Mouse (Mus musculus): Measurements from ENCODE around the gene Bend3. TPM values are rescaled to one million over a fixed set of nuclear protein-coding genes. Genes with fewer than 3 reads are reported as not detected.

The Bend3 gene
- total RNA-seq, 2 experiments from 2014 or later = 0.84 to 1.5 TPM

DNA sequence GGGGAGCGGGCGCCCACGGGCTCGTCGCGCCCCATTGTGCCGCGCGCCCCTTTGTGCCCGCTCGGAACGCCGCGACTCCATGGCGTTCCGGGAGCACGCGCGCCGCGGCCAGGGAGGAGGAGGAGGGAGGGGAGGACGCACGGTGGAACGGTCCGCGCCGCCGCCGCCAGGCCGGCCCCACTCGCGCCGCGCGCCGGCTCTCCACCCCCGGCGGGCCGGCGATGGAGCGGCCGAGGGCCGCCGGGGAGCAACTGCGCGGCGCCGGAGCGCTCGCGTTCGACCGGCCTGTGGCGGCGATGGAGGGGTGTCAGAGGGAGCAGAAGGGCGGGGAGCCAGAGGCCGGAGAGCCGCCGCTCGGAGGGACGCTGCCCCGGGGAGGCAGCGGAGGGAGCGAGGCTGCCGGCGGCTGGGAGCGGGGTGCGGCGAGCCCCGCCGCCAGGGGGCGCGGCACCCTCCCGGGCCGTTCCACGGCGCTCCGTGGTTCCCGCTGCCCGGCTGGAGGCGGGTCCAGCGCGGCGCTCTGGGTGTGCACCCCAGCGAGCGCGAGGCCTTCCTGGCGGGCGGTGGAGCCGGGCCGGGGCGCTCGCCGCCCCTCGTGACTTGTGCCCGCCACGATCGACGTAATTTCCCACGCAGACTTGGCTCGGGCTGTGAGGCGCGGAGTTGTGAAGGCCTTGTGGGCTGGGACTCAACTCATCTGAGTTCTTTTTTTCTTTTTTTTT, 966 bp downstream of the Bend3 start:
- ATAC-seq (ENCODE audit: poor library complexity, severe bottlenecking) = peak; percentile 95

DNA sequence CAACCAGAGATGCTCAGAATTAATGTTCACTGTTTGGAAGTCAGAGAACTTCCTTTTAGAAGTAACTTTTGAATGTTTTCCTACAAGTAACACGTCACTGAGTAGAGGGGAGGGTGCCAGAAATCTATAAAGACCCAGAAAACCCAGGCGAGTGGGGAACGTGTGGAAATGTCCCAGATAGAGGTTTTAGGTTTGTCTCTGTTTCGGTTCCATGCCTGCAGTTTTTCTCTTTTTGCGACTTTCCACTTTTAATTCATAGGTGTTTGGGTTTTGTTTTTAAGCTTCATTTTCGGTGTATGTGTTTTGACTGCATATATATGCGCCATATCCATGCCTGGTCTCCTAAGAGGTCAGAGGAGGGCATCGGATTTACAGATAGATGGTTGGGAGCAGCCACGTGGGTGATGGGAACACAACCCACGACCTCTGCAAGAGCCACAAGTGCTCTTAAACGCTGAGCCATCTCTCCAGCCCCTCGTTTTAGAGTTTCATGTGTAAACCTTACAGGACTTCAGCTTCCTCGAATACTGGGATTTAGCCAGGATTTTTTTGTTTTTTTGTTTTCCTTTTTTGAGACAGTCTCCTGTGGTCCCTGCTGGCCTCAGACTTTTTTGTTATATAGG, 1.7 kb downstream of the Bend3 start:
- no peak for ATAC-seq (ENCODE audit: poor library complexity, severe bottlenecking)

DNA sequence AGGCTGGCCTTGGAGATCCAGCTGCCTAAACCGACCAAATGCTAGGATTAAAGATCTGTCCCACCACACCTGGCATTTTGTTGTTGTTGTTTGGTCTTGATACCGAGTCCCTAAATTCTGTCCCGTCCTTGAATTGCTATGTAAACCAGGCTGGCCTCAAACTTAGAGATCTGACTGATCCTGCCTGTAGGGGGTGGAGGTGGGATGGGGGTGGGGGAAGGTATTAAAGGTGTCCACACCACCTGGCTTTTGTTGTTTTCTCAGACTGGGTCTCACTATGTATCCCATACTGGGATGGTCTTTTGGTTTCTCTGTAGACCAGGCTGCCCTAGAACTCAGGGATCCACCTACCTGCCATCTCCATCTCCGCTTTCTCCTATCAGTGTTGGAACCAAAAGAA, 2.5 kb downstream of the Bend3 start:
- no peak for ATAC-seq (ENCODE audit: poor library complexity, severe bottlenecking)

DNA sequence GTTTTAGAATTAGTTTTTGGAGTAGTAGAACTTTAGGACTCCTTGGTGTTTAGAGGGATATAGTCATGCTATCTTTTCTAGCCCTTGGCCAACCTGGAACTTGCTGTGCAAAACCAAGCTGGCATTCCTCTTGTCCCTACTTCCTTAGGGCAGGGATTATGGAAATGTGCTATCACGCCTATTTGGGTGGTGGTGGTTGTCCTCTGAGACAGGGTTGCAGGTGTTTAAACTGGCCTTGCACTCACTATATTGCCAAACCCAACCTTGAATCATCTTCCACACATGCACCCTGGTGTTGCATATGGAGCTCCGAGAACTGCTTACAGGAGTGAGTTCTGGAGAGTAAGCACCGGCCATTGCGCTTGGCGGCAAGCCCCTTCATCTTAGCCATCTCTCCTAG, 3.4 kb downstream of the Bend3 start:
- no peak for ATAC-seq (ENCODE audit: poor library complexity, severe bottlenecking)

DNA sequence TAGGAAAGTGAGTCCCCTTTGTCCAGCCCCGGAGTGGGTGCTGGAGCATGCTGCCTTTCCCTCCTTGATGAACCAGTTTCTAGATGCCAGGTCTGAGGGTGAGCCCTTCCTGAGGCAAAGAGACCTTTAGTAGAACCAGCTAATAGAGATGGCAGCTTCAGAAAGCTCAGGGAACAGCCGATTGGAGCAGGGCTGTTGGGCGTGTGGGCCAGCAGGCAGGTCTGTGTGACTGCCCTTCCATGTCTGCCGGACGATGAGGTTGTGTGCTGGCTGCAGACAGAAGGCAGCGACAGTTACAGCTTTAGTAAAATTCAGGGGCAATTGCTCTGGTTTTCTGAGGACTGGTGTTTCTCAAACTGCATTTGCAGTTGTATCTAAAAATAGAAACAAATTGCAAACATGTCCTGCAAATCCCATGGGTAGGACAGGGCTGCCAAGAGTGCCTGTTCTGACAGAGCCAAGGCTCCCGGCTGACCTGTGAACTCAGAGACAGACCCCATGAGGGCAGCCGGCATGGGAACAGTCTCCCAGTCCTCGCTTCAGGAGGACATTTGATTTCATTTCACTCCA, 4.9 kb downstream of the Bend3 start:
- ATAC-seq (ENCODE audit: poor library complexity, severe bottlenecking) = no peak

DNA sequence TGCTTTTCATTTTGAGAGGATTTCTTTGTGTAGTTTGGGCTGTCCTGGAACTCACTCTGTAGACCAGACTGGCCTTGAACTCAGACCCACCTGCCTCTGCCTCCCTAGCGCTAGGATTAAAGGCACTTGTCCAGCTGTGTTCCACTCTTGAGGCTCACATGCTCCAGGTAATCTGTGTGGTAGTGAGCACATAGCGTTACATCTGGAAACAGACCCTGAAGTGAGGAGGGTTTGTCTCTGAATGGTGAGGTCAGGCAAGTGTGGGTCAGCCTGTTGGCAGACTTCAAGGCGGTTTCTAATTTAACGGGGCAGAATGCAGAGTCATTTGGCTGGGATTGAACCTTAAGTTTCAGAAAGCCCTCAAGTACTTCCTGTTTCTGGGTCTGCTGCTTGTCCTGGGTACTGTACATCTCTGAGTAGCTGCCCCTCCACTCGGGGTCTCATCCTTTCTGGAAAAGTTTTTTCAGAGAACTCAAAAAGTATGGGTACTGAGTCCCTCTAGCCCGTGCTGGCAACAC, 7.2 kb downstream of the Bend3 start:
- ATAC-seq (ENCODE audit: poor library complexity, severe bottlenecking) = no peak

DNA sequence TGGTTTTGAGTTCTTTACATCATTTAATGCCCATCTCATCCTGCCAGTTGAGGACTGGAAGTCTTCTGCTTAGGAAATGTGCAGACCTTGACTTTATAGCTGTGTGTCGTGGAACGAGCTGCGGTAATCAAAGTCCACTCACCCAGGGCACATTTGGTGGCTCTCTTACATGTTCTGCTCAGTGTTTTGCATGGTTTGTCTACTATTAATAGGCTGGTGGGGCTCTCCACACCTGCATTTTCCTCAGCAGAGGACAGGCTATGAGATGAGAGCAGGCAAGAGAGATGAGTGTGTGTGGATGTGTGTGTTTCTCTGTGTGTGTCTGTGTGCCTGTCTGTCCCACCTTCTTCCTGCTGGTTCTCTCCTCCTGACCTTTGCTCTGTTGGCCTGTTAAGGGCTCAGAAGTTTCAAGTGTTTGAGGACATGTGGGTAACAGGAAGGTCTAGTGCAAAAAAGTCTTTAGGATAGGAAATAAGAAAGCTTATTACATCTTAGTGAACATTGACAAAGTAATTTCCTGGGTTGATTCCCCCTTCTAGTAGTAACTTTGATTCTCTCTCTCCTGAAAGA, 8.9 kb downstream of the Bend3 start:
- no peak for ATAC-seq (ENCODE audit: poor library complexity, severe bottlenecking)

DNA sequence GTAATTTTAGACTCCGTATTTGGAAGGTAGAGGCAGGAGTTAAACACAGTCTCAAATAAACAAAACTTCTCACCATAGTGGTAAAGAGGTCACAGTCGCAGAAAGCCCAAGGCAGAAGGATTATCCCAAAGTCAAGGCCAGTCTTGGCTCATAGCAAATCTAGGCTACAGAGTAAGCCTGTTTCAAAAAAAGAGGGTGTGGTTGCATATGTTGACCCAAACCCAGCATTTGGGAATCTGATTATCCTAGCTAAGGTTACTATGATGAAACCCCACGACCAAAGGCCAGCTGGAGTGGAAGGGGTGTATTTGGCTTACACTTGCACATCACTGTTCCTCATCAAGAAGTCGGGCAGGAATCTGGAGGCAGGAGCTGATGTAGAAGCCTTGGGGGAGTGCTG, 9.6 kb downstream of the Bend3 start:
- no peak for ATAC-seq (ENCODE audit: poor library complexity, severe bottlenecking)

DNA sequence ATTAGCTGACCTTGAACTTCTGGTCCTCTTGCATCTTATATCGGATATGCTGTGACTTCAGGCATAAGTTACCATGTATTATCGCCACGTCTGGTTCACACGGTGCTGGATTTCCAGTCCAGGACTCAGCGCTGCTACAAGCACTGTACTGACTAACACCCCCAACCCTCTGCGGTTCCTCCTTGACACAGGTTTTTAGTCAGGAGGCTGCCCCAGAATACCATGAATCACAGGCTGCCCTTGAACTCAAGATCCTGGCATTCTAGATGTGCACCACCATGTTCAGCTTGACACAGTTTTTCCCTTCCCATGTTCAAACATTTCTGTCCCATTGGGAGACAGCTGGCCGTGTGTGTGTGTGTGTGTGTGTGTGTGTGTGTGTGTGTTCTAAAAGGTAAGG, 10.5 kb downstream of the Bend3 start:
- ATAC-seq (ENCODE audit: poor library complexity, severe bottlenecking) = no peak

DNA sequence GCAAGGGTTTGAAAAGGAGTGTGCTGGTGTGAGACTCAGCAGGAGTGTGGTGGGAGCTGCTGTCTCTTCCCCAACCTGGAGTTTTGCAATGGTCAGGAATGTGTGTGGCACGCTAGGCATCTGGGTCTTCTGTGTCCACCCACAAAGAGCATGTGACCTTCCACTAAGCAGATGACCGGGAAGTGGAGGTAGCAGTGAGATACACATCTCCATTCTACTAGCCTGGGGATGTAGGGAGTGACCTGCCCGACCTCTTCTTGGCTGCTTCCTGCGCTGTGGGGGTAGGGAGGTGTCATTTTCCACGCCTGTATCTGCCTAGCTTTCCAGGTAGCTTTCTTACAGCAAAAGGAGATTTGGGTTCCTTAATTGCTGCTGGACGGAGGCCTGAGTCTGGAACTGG, 10.9 kb downstream of the Bend3 start:
- no peak for ATAC-seq (ENCODE audit: poor library complexity, severe bottlenecking)

DNA sequence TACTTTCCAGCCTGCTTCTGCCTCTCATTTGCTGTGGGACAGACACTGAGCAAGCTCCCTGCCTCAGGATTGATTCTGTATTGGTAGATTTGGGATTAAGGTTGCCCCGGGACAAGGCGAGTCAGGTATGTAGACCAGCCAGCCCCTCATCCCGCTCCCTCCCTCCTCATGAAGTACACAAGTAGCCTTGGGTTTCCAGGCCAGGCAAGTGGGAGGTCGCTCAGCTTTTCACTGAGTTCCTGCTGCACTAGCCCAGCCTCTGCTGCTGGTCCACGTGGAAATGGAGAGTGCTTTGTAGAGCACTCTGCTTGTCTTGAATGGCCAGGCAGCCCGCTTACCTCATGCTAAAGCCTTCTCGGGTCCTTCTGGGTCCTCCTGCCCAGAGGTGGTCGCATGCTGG, 11.4 kb downstream of the Bend3 start:
- ATAC-seq (ENCODE audit: poor library complexity, severe bottlenecking) = no peak

DNA sequence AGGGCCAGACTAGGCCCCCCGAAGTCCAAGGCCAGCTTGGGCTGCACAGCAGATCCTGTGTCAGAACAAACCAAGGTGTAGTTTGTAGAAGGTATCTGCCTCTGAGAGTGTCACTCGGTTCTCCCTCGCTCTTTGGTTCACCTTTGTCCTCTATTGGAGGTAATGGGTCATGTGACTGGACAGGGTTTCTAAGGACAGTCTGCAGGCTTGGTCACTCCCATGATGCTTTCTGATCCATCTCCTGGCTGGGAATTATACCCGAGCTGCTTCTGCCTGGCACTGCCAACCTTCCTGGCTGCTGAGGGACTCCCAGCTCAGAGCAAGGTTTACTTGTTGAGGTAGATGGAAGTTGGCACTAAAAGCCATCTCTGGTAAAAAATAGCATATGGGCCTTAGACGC, 12.2 kb downstream of the Bend3 start:
- ATAC-seq (ENCODE audit: poor library complexity, severe bottlenecking) = no peak

DNA sequence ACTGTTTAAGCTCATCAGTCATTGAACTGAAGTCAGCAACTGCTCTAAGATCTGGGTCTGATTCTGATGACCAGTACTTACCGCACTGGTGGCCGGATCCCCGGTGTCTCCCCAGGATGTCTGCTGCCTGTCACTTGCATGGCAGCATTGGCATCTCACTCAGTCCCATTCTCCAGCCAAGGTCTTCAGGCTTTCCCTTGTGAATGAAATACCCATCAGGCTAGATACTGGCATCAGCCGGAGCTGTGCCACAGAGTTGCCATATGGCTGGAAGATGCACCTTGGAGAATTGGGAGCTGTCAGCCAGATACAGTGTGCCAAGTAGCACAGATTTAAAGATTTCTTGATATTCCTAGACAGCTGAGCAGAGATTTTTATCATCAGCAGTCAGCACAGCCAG, 24.0 kb downstream of the Bend3 start:
- ATAC-seq (ENCODE audit: poor library complexity, severe bottlenecking) = no peak

DNA sequence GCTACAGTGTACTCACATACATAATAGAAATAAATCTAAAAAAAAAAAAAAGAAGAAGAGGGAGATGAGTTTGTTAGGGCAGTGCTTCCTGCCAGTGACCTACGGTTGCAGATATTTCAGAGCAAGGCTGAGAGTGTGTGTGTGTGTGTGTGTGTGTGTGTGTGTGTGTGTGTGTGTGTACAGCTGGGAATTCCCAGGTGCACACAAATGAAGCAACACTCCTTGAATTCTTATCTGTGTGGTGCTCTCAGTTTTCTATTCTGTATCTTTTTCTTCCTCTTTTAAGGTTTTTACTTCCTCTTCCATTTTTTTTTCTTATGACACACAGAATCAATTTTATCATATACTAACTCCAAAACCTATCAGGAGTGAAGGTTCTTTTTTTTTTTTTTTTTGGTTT, 25.7 kb downstream of the Bend3 start:
- 0 out of 2 replicates have a peak, but pooled peaks have one; percentile 24 for ATAC-seq (ENCODE audit: poor library complexity, severe bottlenecking)

DNA sequence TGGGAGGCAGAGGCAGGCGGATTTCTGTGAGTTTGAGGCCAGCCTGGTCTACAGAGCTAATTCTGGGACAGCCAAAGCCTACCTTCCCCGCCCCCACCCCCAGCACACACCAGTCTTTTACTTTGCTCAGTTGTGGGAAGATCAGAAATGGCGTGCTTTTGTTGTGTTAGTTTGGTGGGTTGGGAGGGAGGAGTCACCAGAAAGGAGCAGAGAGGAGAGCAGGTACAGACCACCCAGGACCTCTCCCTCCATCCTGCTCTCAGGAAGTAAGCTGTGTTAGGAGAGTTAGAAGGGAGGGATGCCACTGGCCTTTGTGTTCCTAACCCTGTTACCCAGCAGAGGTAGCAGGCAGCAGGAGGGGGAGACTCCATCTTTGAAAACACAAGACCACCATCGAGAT, 28.4 kb downstream of the Bend3 start:
- ATAC-seq (ENCODE audit: poor library complexity, severe bottlenecking) = no peak

DNA sequence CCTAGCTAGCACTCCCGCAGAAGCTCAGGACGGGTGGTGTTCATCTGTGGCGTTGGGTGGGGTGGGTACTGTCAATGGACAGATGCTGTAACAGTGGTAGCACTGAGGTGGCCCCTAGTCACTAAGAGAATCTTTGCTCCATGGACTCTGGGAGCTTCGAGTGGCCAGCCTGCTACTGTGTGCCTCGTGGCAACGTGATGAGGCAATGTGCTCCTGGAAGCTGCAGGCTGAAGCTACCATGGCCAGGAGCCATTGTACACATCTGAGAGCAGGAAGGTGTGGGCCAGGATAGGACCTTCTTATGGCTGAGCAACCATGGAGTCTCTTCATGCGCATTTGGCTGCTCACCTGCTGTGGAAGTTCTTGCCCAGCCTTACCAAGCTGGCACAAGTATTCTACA, 30.6 kb downstream of the Bend3 start:
- no peak for ATAC-seq (ENCODE audit: poor library complexity, severe bottlenecking)

DNA sequence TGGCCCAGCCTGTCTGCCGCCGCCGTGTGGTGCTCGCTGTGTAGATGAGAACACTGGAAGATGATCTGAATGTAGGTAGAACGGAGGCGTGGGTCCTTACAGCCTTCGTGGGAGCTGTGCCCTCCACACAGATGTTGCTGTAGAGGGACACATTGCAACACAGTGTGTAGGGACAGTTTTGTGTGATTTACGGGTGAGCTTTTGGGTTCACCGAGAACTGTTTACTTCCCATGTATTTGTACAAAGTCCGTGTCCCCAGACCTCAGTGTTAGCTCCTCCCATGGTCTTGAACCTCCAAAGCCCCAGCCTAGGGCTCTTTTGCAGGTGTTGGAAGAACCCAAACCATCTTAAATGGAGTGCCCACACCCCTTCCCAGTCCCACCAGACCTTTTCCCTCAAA, 34.3 kb downstream of the Bend3 start:
- no peak for ATAC-seq (ENCODE audit: poor library complexity, severe bottlenecking)

DNA sequence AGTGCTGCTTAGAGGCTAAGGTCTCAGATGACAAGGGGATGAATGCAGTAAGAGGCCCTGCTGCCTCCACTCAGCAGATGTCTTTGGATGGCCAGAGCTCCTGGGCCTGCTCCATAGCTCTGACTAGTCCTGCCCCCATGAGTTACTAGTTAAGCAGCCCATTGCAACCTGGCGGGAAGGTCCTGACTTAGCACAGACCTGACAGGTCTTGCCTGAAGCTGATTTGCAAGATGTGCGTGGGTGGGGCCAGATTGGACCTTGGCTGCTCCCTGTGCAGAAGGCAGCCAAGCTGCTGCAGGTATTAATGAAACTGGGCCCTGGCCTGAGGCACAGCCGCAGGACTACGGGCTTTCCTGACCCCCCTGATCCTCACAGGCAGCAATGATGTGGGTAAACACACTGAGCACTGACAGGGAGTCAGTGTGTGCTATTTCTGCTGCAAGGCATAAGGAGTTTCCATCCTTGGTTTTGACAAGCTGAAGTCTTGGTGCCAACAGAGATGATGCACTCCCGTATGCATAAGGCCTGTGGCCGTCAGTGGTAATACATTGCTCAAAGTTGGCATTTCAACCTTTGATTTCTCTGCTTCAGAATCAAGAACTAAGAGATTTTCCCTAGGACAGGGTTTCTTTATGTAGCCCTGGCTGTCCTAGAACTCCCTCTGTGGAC, 38.5 kb downstream of the Bend3 start:
- ATAC-seq (ENCODE audit: poor library complexity, severe bottlenecking) = no peak

DNA sequence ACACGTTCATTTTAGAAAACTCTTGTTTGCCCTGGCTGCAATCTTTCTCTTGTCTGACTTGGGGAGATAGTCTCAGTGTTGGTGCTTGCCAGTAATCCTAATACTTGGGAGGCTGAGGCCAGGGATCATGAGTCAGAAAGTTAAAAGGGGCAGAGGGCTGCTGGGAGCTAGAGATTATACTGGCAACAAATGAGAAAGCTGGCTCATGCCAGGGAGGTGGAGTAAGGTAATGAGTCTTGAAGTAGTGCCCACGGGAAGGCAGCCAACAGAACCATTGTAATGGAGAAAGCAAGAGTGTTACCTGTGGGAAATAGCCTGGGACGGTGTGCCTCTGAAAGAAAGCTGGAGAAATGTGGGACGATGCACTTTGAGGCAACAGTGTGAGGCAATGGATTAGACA, 39.2 kb downstream of the Bend3 start:
- ATAC-seq (ENCODE audit: poor library complexity, severe bottlenecking) = no peak

DNA sequence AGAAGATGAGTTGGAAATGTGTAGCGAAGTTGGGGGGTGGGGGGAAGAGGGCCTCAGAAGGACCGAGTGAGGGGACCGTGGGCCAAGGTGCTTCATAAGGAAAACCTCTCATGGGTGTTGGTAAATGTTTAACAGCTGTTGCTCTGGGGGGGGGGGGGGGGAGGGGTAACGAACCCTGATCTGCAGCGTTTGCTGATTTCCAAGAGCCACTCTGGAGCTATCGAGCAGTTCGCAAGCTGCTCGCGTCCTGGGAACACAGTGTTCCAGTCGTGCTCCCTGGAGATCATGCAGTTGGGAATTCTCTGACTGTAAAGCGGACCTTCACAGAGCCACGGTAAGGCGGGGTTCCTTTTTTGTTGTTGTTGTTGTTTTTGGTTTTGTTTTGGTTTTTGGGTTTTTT, 39.7 kb downstream of the Bend3 start:
- ATAC-seq (ENCODE audit: poor library complexity, severe bottlenecking) = no peak

DNA sequence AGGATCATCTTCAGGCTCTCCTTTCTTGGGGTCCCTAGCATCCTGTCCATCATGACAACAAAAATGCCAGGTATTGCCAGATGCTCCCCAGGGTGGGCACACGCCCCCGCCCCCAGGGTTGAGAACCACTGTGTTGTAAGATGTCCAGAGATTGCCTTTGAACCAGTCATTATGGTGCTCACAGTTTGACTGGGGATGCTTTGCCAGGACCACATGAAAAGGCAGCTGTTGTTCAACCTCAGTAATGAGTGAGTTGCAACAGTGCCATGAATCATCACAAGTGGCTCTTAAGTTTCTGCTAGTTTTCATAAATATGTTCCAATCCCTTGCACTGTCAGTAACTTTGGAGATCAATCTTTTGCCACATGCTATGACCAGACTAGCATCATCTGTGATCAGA, 41.3 kb downstream of the Bend3 start:
- no peak for ATAC-seq (ENCODE audit: poor library complexity, severe bottlenecking)
